Mouse (Mus musculus): Measurements from ENCODE around the gene Cryba2. TPM values are rescaled to one million over a fixed set of nuclear protein-coding genes. Genes with fewer than 3 reads are reported as not detected.

Cryba2 gene
- polyA plus RNA-seq, 1 experiment, result not detected

GRCm38 (mm10) chr1:74884196-74885141 is 8.5 kb downstream of the Cryba2 start:
- TF ChIP-seq MYOD1 (IDR thresholded peaks at IDR 0.05; ENCODE audit: control insufficient read depth in 1 of 3, insufficient read length in 2 of 3, low read depth in 2 of 3) (no peak), E2F4 (IDR thresholded peaks at IDR 0.05; ENCODE audit: insufficient read depth) (no peak), REST (IDR thresholded peaks at IDR 0.05; ENCODE audit: insufficient read depth, insufficient read length) (no peak), TCF12 (IDR thresholded peaks at IDR 0.05; ENCODE audit: insufficient read depth, poor library complexity, severe bottlenecking) (no peak), TCF3 (IDR thresholded peaks at IDR 0.05; ENCODE audit: insufficient read length, low read depth) (no peak), CEBPB (IDR thresholded peaks at IDR 0.05; ENCODE audit: insufficient read depth, poor library complexity, severe bottlenecking) (no peak), MYOG (IDR thresholded peaks at IDR 0.05; ENCODE audit: control insufficient read depth in 1 of 3, insufficient read depth in 1 of 3, insufficient read length in 2 of 3, low read depth in 2 of 3) (no peak), POLR2A (IDR thresholded peaks at IDR 0.05; ENCODE audit: insufficient read length, low read depth) (no peak), MAX (IDR thresholded peaks at IDR 0.05; ENCODE audit: low read depth) (no peak), USF1 (IDR thresholded peaks at IDR 0.05; ENCODE audit: low read depth) (no peak), POLR2AphosphoS2 (IDR thresholded peaks at IDR 0.05; ENCODE audit: insufficient read length, low read depth) (no peak), SRF (IDR thresholded peaks at IDR 0.05; ENCODE audit: control insufficient read depth, insufficient read length, low read depth) (no peak)
- Histone ChIP-seq H3K4me2 (ENCODE audit: low read depth) (no peak overlapping the region), H3K79me2 (ENCODE audit: control insufficient read depth, insufficient read depth) (no peaks in the 10 kb centered on the region), H3ac (ENCODE audit: control insufficient read depth, insufficient read length) (no peak overlapping the region), H3K36me3 (ENCODE audit: control insufficient read depth, insufficient read depth) (no peaks in the 10 kb centered on the region), H3K4me3 (no peak overlapping the region), H3K27me3 (ENCODE audit: control insufficient read depth, insufficient read depth, insufficient read length) (peaks cover 56% of the 10 kb centered on the region)

- Histone ChIP-seq H3K27me3 (ENCODE audit: control insufficient read depth, insufficient read depth, insufficient read length) (peaks cover 65% of the 10 kb centered on the region), H3K36me3 (ENCODE audit: control insufficient read depth, insufficient read depth) (no peaks in the 10 kb centered on the region), H3K4me2 (ENCODE audit: low read depth) (no peak overlapping the region), H3K4me3 (no peak overlapping the region), H3ac (ENCODE audit: control insufficient read depth, insufficient read length) (no peak overlapping the region), H3K79me2 (ENCODE audit: control insufficient read depth, insufficient read depth) (no peaks in the 10 kb centered on the region)
- no peak for TF ChIP-seq SRF (IDR thresholded peaks at IDR 0.05; ENCODE audit: control insufficient read depth, insufficient read length, low read depth)
- no peak for TF ChIP-seq MYOG (IDR thresholded peaks at IDR 0.05; ENCODE audit: control insufficient read depth in 1 of 3, insufficient read depth in 1 of 3, insufficient read length in 2 of 3, low read depth in 2 of 3)
- no peak for TF ChIP-seq POLR2AphosphoS2 (IDR thresholded peaks at IDR 0.05; ENCODE audit: insufficient read length, low read depth)
- no peak for TF ChIP-seq CEBPB (IDR thresholded peaks at IDR 0.05; ENCODE audit: insufficient read depth, poor library complexity, severe bottlenecking)
- no peak for TF ChIP-seq REST (IDR thresholded peaks at IDR 0.05; ENCODE audit: insufficient read depth, insufficient read length)
- no peak for TF ChIP-seq MYOD1 (IDR thresholded peaks at IDR 0.05; ENCODE audit: control insufficient read depth in 1 of 3, insufficient read length in 2 of 3, low read depth in 2 of 3)
- TF ChIP-seq MAX (IDR thresholded peaks at IDR 0.05; ENCODE audit: low read depth), result no peak
- no peak for TF ChIP-seq TCF3 (IDR thresholded peaks at IDR 0.05; ENCODE audit: insufficient read length, low read depth)
- no peak for TF ChIP-seq POLR2A (IDR thresholded peaks at IDR 0.05; ENCODE audit: insufficient read length, low read depth)
- no peak for TF ChIP-seq E2F4 (IDR thresholded peaks at IDR 0.05; ENCODE audit: insufficient read depth)
- TF ChIP-seq USF1 (IDR thresholded peaks at IDR 0.05; ENCODE audit: low read depth), result no peak
- no peak for TF ChIP-seq TCF12 (IDR thresholded peaks at IDR 0.05; ENCODE audit: insufficient read depth, poor library complexity, severe bottlenecking)
These were observed 9.5 kb downstream of the Cryba2 start for GRCm38 (mm10) chr1:74883441-74883840.

- Histone ChIP-seq H3K4me3 (no peak overlapping the region), H3K27me3 (ENCODE audit: control insufficient read depth, insufficient read depth, insufficient read length) (peaks cover 65% of the 10 kb centered on the region)
These were observed 10.1 kb downstream of the Cryba2 start for GRCm38 (mm10) chr1:74882828-74883227.

DNA sequence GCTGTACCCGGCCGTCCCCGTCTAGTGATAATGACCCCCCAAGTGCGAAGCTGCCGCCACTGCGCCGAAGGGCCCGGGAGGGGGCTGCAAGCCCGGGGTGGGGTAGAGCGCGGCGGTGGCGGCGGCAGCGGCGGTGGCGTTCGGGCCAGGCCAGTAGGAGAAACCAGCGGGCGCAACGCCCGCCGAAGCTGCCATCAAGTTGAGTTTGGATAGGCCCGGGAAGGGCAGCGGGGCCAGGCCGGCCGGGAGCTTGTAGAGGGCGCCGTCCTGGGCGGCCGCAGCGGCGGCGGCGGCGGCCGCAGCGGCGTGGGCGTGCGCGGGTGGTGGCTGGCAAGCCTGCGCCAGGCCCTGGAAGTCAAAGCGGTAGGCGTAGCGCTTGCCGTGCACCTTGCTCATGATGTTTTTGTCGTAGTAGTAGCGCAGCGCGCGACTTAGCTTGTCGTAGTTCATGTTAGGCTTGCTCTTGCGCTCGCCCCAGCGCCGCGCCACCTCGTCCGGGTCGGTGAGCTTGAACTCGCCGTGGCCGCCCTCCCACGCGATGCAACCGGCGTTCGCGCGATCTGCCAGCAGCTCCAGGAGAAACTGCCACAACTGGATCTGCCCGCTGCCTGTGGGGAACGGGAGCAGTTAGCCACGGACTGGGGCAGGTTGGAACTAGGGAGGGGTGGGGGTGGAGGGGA is 10.7 kb downstream of the Cryba2 start:
- H3K4me3 ChIP-seq, result no peak overlapping the region
- H3ac ChIP-seq (ENCODE audit: control insufficient read depth, insufficient read length), result no peak overlapping the region
- no peaks in the 10 kb centered on the region for H3K79me2 ChIP-seq (ENCODE audit: control insufficient read depth, insufficient read depth)
- H3K4me2 ChIP-seq (ENCODE audit: low read depth), result peak overlapping the region; percentile 45
- TF ChIP-seq REST (IDR thresholded peaks at IDR 0.05; ENCODE audit: insufficient read depth, insufficient read length) (no peak), TCF3 (IDR thresholded peaks at IDR 0.05; ENCODE audit: insufficient read length, low read depth) (no peak), TCF12 (IDR thresholded peaks at IDR 0.05; ENCODE audit: insufficient read depth, poor library complexity, severe bottlenecking) (no peak), CEBPB (IDR thresholded peaks at IDR 0.05; ENCODE audit: insufficient read depth, poor library complexity, severe bottlenecking) (no peak), USF1 (IDR thresholded peaks at IDR 0.05; ENCODE audit: low read depth) (no peak), POLR2AphosphoS2 (IDR thresholded peaks at IDR 0.05; ENCODE audit: insufficient read length, low read depth) (no peak), E2F4 (IDR thresholded peaks at IDR 0.05; ENCODE audit: insufficient read depth) (no peak), MYOG (IDR thresholded peaks at IDR 0.05; ENCODE audit: control insufficient read depth in 1 of 3, insufficient read depth in 1 of 3, insufficient read length in 2 of 3, low read depth in 2 of 3) (no peak), POLR2A (IDR thresholded peaks at IDR 0.05; ENCODE audit: insufficient read length, low read depth) (no peak), MYOD1 (IDR thresholded peaks at IDR 0.05; ENCODE audit: control insufficient read depth in 1 of 3, insufficient read length in 2 of 3, low read depth in 2 of 3) (no peak), SRF (IDR thresholded peaks at IDR 0.05; ENCODE audit: control insufficient read depth, insufficient read length, low read depth) (no peak), MAX (IDR thresholded peaks at IDR 0.05; ENCODE audit: low read depth) (no peak)
- H3K36me3 ChIP-seq (ENCODE audit: control insufficient read depth, insufficient read depth), result no peaks in the 10 kb centered on the region
- H3K27me3 ChIP-seq (ENCODE audit: control insufficient read depth, insufficient read depth, insufficient read length), result peaks cover 65% of the 10 kb centered on the region

More at GRCm38 (mm10) chr1:74882828-74883227, 10.1 kb downstream of the Cryba2 start:
- Histone ChIP-seq H3K4me2 (ENCODE audit: low read depth) (peak overlapping the region; percentile 45), H3K79me2 (ENCODE audit: control insufficient read depth, insufficient read depth) (no peaks in the 10 kb centered on the region), H3K36me3 (ENCODE audit: control insufficient read depth, insufficient read depth) (no peaks in the 10 kb centered on the region), H3ac (ENCODE audit: control insufficient read depth, insufficient read length) (no peak overlapping the region)
- TF ChIP-seq USF1 (IDR thresholded peaks at IDR 0.05; ENCODE audit: low read depth) (no peak), MAX (IDR thresholded peaks at IDR 0.05; ENCODE audit: low read depth) (no peak), POLR2A (IDR thresholded peaks at IDR 0.05; ENCODE audit: insufficient read length, low read depth) (no peak), POLR2AphosphoS2 (IDR thresholded peaks at IDR 0.05; ENCODE audit: insufficient read length, low read depth) (no peak), TCF3 (IDR thresholded peaks at IDR 0.05; ENCODE audit: insufficient read length, low read depth) (no peak), CEBPB (IDR thresholded peaks at IDR 0.05; ENCODE audit: insufficient read depth, poor library complexity, severe bottlenecking) (no peak), MYOD1 (IDR thresholded peaks at IDR 0.05; ENCODE audit: control insufficient read depth in 1 of 3, insufficient read length in 2 of 3, low read depth in 2 of 3) (no peak), E2F4 (IDR thresholded peaks at IDR 0.05; ENCODE audit: insufficient read depth) (no peak), SRF (IDR thresholded peaks at IDR 0.05; ENCODE audit: control insufficient read depth, insufficient read length, low read depth) (no peak), TCF12 (IDR thresholded peaks at IDR 0.05; ENCODE audit: insufficient read depth, poor library complexity, severe bottlenecking) (no peak), REST (IDR thresholded peaks at IDR 0.05; ENCODE audit: insufficient read depth, insufficient read length) (no peak), MYOG (IDR thresholded peaks at IDR 0.05; ENCODE audit: control insufficient read depth in 1 of 3, insufficient read depth in 1 of 3, insufficient read length in 2 of 3, low read depth in 2 of 3) (no peak)

All from myocyte (in vitro differentiated cells).